Mouse (Mus musculus) bone marrow macrophage, adult 2 months (primary cell): Measurements from ENCODE around the gene Olfr766-ps1.

Experiments
- CTCF ChIP-seq: IDR thresholded peaks from 2 replicates; pipeline ENCODE4 v1.5.1; 2012; ENCODE audit warnings: low read depth, mild to moderate bottlenecking, low read length, moderate library complexity
- POLR2A ChIP-seq: IDR thresholded peaks from 2 replicates; pipeline ENCODE4 v1.6.1; 2012; ENCODE audit warnings: mild to moderate bottlenecking, low read depth, low read length, borderline replicate concordance

GRCm38 (mm10) chr10:129028343-129028742 is 40.4 kb downstream of the Olfr766-ps1 start:
- TF ChIP-seq CTCF (no peak), POLR2A (no peak)
